Mouse (Mus musculus): Measurements from ENCODE around the gene Tspan5. TPM values are rescaled to one million over a fixed set of nuclear protein-coding genes. Genes with fewer than 3 reads are reported as not detected.

Gene Tspan5
- polyA plus RNA-seq, 1 experiment: 226 TPM

DNA sequence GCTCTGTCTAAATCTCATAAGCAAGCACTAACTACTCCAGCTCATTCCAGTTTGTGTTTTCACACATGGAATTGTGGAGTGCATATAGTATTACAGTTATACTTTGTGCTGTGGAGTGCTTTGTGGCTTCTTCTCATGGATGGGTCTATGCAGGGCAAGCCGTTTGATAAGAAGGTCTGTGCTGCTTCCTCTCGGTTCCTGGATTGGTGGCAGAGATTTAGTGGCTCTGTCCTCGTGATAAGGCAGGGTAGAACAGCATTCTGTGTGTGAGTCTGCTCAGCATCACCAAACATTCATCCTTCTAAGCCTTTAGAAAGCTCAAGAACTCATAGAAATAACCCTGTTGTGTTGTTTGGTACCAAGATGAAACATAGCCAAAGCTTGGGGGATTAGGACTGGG is 54.6 kb downstream of the Tspan5 start:
- Histone ChIP-seq H3K4me1 (ENCODE audit: control insufficient read depth, insufficient read depth, low read length) (peaks cover 17% of the 10 kb centered on the region), H3K4me3 (ENCODE audit: insufficient read depth, low read length) (no peak overlapping the region), H3K27ac (ENCODE audit: insufficient read depth, low read length) (no peak overlapping the region)
- TF ChIP-seq POLR2A (IDR thresholded peaks at IDR 0.05; ENCODE audit: extremely low read depth, insufficient read depth, low read length) (no peak), CTCF (IDR thresholded peaks at IDR 0.05; ENCODE audit: extremely low read depth, insufficient read depth, low read length) (no peak)

DNA sequence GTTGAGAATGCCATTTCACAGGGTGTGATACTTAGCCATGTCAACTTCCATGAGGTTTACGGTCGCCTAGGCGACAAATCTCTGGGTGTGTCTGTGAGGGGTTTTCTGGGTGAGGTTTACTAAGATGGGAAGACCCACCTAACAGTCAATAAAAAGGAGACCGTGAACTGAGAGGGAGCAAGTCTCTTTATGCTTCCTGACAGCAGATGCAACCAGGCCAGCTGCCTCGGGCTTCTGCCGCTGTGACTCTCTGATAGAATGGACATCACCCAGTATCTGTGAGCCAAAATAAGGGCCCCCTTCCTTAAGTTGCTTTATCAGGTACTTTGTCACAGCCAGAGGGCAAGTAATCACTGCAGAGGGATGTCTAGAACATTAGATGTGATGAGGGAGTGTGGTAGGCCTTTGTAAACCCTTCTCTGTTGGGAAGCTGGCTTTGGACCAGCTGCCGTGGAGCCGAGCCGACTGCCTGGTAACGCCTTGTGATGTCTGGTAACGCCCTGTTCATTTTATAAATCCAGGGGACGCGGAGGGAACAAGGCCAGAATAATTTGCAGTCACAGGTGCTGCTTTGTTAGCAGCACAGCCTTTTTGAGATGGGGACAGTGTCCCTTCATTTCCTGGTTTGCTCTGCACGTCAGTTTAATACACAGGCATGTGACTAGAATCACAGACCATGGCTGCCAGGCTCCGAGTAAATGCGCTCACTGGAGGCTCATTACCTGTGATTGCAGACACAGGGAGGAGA is 58.8 kb downstream of the Tspan5 start:
- TF ChIP-seq CTCF (IDR thresholded peaks at IDR 0.05; ENCODE audit: extremely low read depth, insufficient read depth, low read length) (no peak), POLR2A (IDR thresholded peaks at IDR 0.05; ENCODE audit: extremely low read depth, insufficient read depth, low read length) (no peak)
- Histone ChIP-seq H3K27ac (ENCODE audit: insufficient read depth, low read length) (peak overlapping the region; percentile 91), H3K4me3 (ENCODE audit: insufficient read depth, low read length) (no peak overlapping the region), H3K4me1 (ENCODE audit: control insufficient read depth, insufficient read depth, low read length) (peaks cover 35% of the 10 kb centered on the region)

DNA sequence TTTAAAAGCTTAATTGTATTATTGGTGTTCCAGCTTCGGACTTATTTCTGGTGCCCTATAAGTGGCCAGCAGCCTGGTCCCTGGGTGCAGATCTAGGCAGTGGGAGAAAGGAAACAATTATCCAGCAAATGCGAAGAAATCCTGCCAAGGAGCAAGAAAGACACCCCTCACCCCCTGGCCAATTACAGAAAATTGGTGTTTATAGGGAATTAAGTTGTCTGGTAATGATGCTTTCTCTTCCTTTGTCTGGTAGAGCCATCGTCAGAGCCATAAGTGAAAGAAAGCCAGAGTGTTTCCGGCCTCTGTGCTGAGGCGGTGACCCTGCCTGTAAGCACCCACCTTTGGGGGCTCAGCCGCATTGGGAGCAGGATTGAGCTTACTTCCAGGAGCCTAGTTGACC is 59.7 kb downstream of the Tspan5 start:
- H3K4me1 ChIP-seq (ENCODE audit: control insufficient read depth, insufficient read depth, low read length): peaks cover 33% of the 10 kb centered on the region

DNA sequence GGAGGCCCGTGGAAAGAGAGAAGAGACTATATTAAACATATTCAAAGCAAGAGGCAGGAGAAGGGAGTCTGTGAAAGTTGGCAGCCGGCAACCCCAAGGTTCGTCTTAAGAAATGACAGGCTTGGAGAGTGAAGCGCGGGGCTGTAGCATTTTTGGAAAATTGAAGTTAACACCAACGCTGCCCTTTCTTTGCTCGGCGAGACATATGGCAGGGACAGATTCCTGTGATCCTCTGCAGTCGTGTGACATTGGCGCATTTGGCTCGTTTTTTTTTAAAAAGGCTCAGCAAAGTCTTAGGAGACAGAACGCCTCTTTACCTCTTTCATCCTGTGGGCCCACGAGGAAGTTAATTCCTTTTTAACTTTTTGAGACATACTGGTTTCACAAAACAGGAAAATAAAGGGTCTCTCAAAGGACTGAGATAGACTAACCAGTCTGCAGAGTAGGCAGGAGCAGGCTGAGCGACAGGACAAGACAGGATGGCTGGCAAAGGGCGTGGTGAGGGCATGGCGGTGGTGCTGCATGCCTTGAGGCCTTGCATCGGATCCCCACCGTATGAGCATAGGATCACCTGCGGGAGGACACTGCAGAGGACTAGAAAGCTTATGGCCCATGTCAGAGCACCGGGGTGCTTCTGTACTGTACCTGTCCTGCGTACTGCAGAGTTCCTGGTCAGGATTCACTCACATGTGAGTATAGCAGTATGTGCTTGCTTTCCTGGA is 60.9 kb downstream of the Tspan5 start:
- TF ChIP-seq POLR2A (IDR thresholded peaks at IDR 0.05; ENCODE audit: extremely low read depth, insufficient read depth, low read length) (no peak), CTCF (IDR thresholded peaks at IDR 0.05; ENCODE audit: extremely low read depth, insufficient read depth, low read length) (no peak)
- H3K4me1 ChIP-seq (ENCODE audit: control insufficient read depth, insufficient read depth, low read length): peaks cover 36% of the 10 kb centered on the region
- no peak overlapping the region for H3K4me3 ChIP-seq (ENCODE audit: insufficient read depth, low read length)
- H3K27ac ChIP-seq (ENCODE audit: insufficient read depth, low read length): no peak overlapping the region

More for the DNA sequence above, 59.7 kb downstream of the Tspan5 start:
- TF ChIP-seq POLR2A (IDR thresholded peaks at IDR 0.05; ENCODE audit: extremely low read depth, insufficient read depth, low read length) (no peak), CTCF (IDR thresholded peaks at IDR 0.05; ENCODE audit: extremely low read depth, insufficient read depth, low read length) (no peak)
- Histone ChIP-seq H3K27ac (ENCODE audit: insufficient read depth, low read length) (peak overlapping the region; percentile 57), H3K4me3 (ENCODE audit: insufficient read depth, low read length) (no peak overlapping the region)

DNA sequence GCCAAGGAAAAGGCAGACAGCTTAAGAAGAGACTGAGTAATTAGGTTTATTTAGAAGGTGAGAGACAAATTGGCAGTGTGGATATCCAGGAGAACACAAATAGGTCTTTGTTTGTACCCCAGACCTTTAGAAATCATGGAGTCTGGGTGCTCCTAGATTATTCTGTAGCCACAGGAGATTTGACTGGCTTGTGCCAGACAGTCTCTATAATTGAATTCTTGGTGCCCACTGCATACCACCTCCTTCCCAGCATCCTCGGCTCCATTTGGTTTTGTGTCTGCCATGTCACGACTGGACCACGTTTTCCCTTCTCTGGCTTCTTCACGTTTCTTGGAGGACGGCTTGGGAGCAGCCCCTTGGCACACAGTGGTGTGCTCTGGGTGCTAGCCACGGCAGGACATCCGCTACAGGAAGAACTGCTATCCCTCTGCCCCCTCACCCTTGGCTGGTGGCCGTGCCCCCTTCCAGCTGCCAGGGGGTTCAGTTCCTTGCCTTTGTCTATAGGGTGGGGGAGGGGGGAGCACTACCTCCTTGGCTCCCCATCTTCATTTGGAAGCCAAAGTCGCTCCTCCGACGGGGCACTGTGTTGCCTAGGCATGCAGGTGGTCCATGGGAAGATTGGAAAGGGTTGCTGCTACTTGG is 61.6 kb downstream of the Tspan5 start:
- TF ChIP-seq POLR2A (IDR thresholded peaks at IDR 0.05; ENCODE audit: extremely low read depth, insufficient read depth, low read length) (no peak), CTCF (IDR thresholded peaks at IDR 0.05; ENCODE audit: extremely low read depth, insufficient read depth, low read length) (no peak)
- H3K4me1 ChIP-seq (ENCODE audit: control insufficient read depth, insufficient read depth, low read length): peaks cover 38% of the 10 kb centered on the region
- no peak overlapping the region for H3K4me3 ChIP-seq (ENCODE audit: insufficient read depth, low read length)
- peak overlapping the region; percentile 24; the same call in 1 of the 2 replicates for H3K27ac ChIP-seq (ENCODE audit: insufficient read depth, low read length)

DNA sequence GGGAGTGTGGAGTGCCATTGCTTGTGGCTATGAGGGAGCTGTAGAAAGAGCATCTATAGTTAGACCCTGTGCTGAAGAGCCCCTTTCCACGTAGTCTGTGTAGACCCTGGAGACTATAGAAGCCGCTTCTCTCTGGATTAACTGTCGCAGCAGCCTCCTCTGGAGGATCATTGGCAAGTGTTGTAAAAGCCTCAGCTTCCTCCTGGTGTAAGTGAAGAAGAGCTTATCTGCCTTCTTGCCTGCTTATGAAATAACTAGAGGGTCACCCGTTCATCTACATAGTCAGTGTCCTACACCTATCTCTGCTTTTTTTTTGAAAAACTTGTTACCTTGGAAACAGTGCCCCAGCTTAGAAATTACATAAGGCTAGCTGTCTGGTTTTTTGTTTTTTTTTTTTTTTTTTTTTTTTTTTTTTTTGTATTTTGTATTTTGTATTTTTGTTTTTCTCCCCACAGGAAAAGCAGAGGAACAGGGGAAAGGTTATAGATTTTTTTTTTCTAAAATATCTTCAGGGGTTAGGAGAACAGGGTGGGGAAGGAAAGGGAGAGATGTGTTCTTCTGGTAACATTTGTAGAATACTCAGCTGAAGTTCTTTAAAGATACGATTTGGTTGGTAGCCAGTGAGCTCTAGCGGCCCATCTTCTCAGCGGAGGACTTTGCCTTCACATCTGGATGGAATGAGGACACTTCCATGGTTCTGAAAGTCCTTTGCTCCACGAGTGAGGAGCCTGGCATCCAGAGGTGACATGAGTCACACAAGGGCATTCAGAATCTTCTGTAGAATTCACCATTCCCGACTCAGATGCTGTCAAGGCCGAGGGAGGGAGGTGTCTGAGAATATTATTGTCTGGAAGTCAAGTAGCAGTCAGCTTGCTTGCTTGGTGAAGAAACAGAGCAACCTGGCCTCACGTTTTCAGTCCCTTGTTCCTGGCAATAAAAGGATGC is 62.4 kb downstream of the Tspan5 start:
- Histone ChIP-seq H3K4me1 (ENCODE audit: control insufficient read depth, insufficient read depth, low read length) (peaks cover 38% of the 10 kb centered on the region), H3K27ac (ENCODE audit: insufficient read depth, low read length) (peak overlapping the region; percentile 24; the same call in 1 of the 2 replicates), H3K4me3 (ENCODE audit: insufficient read depth, low read length) (0 out of 2 replicates have a peak overlapping the region, but pooled peaks have one; percentile 1)
- TF ChIP-seq POLR2A (IDR thresholded peaks at IDR 0.05; ENCODE audit: extremely low read depth, insufficient read depth, low read length) (no peak), CTCF (IDR thresholded peaks at IDR 0.05; ENCODE audit: extremely low read depth, insufficient read depth, low read length) (no peak)

DNA sequence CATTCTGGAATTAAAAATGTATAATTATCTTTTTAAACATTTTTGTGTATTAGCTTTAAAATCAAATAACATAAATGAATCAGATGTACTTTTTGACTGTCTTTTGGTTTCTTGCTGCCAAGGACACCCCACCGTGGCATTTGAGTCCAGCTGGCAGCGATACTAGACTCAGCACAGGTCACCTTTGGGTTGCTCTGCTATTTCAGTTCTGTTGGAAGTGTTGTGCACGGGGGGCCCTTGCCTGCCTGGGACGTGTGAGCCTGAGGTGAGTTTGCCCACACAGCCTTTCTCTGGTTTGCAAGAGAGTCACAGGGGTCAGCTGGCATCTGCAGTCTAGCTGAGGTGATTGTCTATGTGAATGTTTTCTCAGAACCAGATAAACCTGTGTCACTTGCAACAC is 65.8 kb downstream of the Tspan5 start:
- Histone ChIP-seq H3K27ac (ENCODE audit: insufficient read depth, low read length) (no peak overlapping the region), H3K4me1 (ENCODE audit: control insufficient read depth, insufficient read depth, low read length) (peaks cover 28% of the 10 kb centered on the region), H3K4me3 (ENCODE audit: insufficient read depth, low read length) (no peak overlapping the region)
- TF ChIP-seq POLR2A (IDR thresholded peaks at IDR 0.05; ENCODE audit: extremely low read depth, insufficient read depth, low read length): no peak
- TF ChIP-seq CTCF (IDR thresholded peaks at IDR 0.05; ENCODE audit: extremely low read depth, insufficient read depth, low read length): no peak

DNA sequence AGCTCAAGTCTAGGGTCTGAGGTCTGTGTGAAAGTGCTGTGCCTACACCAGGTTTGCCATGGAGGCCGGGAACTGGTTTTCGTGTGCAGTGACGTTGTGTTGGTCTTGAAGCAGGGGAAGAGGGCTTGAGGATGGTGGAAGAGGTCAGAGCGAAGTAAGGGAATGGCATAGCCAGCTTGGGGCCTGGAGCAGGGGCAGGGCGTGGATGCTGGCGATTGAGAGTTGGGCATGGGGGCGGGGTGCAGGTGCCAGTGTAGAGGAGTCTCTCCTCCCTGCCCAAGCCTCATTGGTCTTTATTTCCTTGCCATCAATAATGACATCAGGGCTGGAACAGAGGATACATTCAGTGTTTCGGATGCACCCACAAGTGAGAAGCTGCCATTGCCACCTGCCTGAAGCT is 67.5 kb downstream of the Tspan5 start:
- Histone ChIP-seq H3K27ac (ENCODE audit: insufficient read depth, low read length) (no peak overlapping the region), H3K4me1 (ENCODE audit: control insufficient read depth, insufficient read depth, low read length) (peaks cover 20% of the 10 kb centered on the region)

DNA sequence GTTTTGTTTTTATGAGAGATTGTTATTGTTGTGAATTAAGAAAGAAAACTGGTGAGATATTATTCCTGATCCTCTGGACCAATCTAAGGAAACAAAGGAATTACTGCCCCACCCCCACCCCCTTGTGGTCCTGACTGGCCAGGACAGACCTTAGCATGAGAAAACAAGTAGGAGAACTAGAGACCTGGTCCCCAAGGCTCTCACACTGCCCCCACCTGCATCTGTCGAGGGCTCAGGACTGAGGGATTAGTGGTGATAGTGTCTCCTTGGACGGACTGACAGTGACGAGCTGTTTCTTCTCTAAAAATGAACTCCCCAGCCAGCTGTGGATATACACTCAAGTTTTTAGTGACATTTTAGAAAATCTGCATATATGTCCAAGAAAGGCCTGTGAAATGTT is 70.6 kb downstream of the Tspan5 start:
- TF ChIP-seq POLR2A (IDR thresholded peaks at IDR 0.05; ENCODE audit: extremely low read depth, insufficient read depth, low read length): no peak
- no peak for TF ChIP-seq CTCF (IDR thresholded peaks at IDR 0.05; ENCODE audit: extremely low read depth, insufficient read depth, low read length)
- no peak overlapping the region for H3K4me3 ChIP-seq (ENCODE audit: insufficient read depth, low read length)
- H3K4me1 ChIP-seq (ENCODE audit: control insufficient read depth, insufficient read depth, low read length): peaks cover 25% of the 10 kb centered on the region
- no peak overlapping the region for H3K27ac ChIP-seq (ENCODE audit: insufficient read depth, low read length)

More for the DNA sequence above, 67.5 kb downstream of the Tspan5 start:
- H3K4me3 ChIP-seq (ENCODE audit: insufficient read depth, low read length): no peak overlapping the region
- TF ChIP-seq CTCF (IDR thresholded peaks at IDR 0.05; ENCODE audit: extremely low read depth, insufficient read depth, low read length): no peak
- no peak for TF ChIP-seq POLR2A (IDR thresholded peaks at IDR 0.05; ENCODE audit: extremely low read depth, insufficient read depth, low read length)

Measured in cortical plate, adult 2 months (tissue).